Comparison of ENCODE assay signal across 11 mouse cellular contexts in the genomic region with DNA sequence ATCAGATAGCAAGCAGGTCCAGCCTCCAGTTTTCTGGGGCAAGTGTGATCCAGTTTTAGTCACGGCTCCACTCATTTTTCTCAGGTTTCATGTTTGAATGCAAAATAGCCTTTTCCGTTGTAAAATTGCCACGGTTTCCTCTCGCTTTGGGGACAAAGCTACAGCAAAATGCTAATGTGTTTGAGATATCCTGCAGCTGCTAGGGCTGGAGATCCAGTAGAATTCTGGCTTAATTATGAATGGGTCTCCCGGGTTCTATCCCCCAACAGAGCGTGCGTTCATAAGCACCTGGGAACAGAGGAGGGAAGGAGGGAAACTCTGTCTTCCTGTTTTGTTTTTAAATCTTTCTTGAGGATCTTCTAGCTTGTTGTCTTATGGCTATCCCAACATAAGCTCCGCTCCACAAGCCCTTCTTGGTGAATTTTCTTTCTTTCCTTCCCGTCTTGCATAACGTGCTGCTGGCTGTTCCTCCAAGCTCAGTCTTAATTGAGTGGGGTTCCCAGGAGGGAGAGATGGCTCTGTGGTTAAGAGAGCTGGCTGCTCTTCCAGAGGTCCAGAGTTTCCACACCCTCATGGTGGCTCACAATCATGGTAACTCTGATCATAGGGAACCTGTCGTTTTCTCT. TPM values are rescaled to one million over a fixed set of nuclear protein-coding genes. Genes with fewer than 3 reads are reported as not detected.
DNase-seq lines count a peak whose midpoint lies in the region; ATAC-seq and TF ChIP-seq lines count a peak whose summit lies in the region.
"Had no signal": no experiment of that assay in that cellular context is flagged by ENCODE, and none has a peak within 500 bp of the region (broad histone marks: within the 10 kb centered on the region; RNA-seq: fewer than 3 reads in every experiment).

No protein-coding gene starts in this region.

- peaks cover 10% of the 10 kb centered on the region for H3K4me1 ChIP-seq in cortical plate, adult 2 months (ENCODE audit: control insufficient read depth, insufficient read depth, low read length)
- peaks cover 31% of the 10 kb centered on the region for H3K4me1 ChIP-seq in heart, embryonic 10.5 days

- no peaks in the 10 kb centered on the region for H3K36me3 ChIP-seq in heart, embryonic 10.5 days
- H3K36me3 ChIP-seq: forebrain, embryonic 10.5 days; hindbrain, embryonic 12.5 days had no signal

- H3K27me3 ChIP-seq in heart, embryonic 10.5 days (ENCODE audit: insufficient read depth, poor library complexity, severe bottlenecking): no peaks in the 10 kb centered on the region
- H3K27me3 ChIP-seq: hindbrain, embryonic 12.5 days had no signal

- no peak for DNase-seq in left cerebral cortex, adult 2 months (ENCODE audit: extremely low spot score in 1 of 2, low spot score in 2 of 2)
- no peak for DNase-seq in left cerebral cortex, adult 18-20 months (ENCODE audit: low spot score in 2 of 2)
- peak; percentile 58 for DNase-seq in heart, embryonic 10.5 days (ENCODE audit: low spot score)
- no peak for DNase-seq in thymus, adult 18-20 months
- DNase-seq in retina, embryonic 14.5 days (ENCODE audit: low spot score): no peak
- DNase-seq: kidney, adult 11 months had no signal

- peak overlapping the region; percentile 88 for H3K27ac ChIP-seq in left cerebral cortex, adult 2 months
- peak overlapping the region; percentile 79; the same call in 1 of the 2 replicates for H3K27ac ChIP-seq in cortical plate, adult 2 months (ENCODE audit: insufficient read depth, low read length)
- H3K27ac ChIP-seq in heart, embryonic 10.5 days: no peak overlapping the region
- H3K27ac ChIP-seq: forebrain, embryonic 10.5 days; hindbrain, embryonic 12.5 days had no signal

- no peak for TF ChIP-seq POLR2A in cortical plate, adult 2 months (IDR thresholded peaks at IDR 0.05; ENCODE audit: extremely low read depth, insufficient read depth, low read length)

- 74% methylated on average over 11 of the region's 11 CpGs for WGBS in heart, embryonic 10.5 days

- no peaks in the 10 kb centered on the region for H3K9me3 ChIP-seq in heart, embryonic 10.5 days
- H3K9me3 ChIP-seq: forebrain, embryonic 10.5 days; hindbrain, embryonic 12.5 days had no signal

- ATAC-seq in megakaryocyte, adult 5-6 weeks (ENCODE audit: poor library complexity, severe bottlenecking): 0 out of 2 replicates have a peak, but pooled peaks have one; percentile 4

- no peak overlapping the region for H3K4me3 ChIP-seq in left cerebral cortex, adult 2 months
- no peak overlapping the region for H3K4me3 ChIP-seq in cortical plate, adult 2 months (ENCODE audit: insufficient read depth, low read length)
- no peak overlapping the region for H3K4me3 ChIP-seq in heart, embryonic 10.5 days
- H3K4me3 ChIP-seq: forebrain, embryonic 10.5 days; hindbrain, embryonic 12.5 days had no signal

- TF ChIP-seq CTCF in left cerebral cortex, adult 2 months (IDR thresholded peaks at IDR 0.05): no peak
- no peak for TF ChIP-seq CTCF in cortical plate, adult 2 months (IDR thresholded peaks at IDR 0.05; ENCODE audit: extremely low read depth, insufficient read depth, low read length)

- intact Hi-C loops in left cerebral cortex, adult 2 months (cut with DNase I): loop anchor here (1.0 to 5.0 kb wide), 2 partner anchors 16 to 75 kb away; no protein-coding TSS in a partner anchor

RNA-seq across cellular contexts. Expression of a gene that starts 2.3 kb away (rescaled TPM):
- total RNA-seq in left cerebral cortex, adult 2 months (2021): 1 to 10 TPM; 2.8 to 4.2 TPM
- 1 to 10 TPM; 4.6 to 4.7 TPM for total RNA-seq in left cerebral cortex, adult 18-20 months (2021)
- polyA plus RNA-seq in cortical plate, adult 2 months (2012; rRNA removed): 6.7 and 7.0 TPM in 2 replicates
- polyA plus RNA-seq in heart, embryonic 10.5 days (2016; fragmentation: Nextera tagmentation; extraction: Ambion mirVana): 0.35 and 0.41 TPM in 2 replicates
- 1.1 and 1.9 TPM in 2 replicates for total RNA-seq in megakaryocyte, adult 5-6 weeks (2015)
- 3.1 and 7.6 TPM in 2 replicates for total RNA-seq in megakaryocyte, adult 5-6 weeks (2017)
- total RNA-seq: ES-E14 had no signal
- polyA plus RNA-seq: hindbrain, embryonic 12.5 days had no signal
